Mouse (Mus musculus) duodenum, adult 2 months (tissue): ENCODE data around the gene Epha3. TPM values are rescaled to one million over a fixed set of nuclear protein-coding genes. Genes with fewer than 3 reads are reported as not detected.

Experiments
- polyA plus RNA-seq: library from polyadenylated mRNA; depleted of rRNA; stranded (reverse); fragments of >200 nt; gene quantifications from 2 replicates; pipeline ENCODE4 v1.2.3, GENCODE M21; 2012; ENCODE audit warnings: low replicate concordance; rRNA removed

Epha3 gene
- 0.07 and 0.20 TPM in 2 replicates for polyA plus RNA-seq

DNA sequence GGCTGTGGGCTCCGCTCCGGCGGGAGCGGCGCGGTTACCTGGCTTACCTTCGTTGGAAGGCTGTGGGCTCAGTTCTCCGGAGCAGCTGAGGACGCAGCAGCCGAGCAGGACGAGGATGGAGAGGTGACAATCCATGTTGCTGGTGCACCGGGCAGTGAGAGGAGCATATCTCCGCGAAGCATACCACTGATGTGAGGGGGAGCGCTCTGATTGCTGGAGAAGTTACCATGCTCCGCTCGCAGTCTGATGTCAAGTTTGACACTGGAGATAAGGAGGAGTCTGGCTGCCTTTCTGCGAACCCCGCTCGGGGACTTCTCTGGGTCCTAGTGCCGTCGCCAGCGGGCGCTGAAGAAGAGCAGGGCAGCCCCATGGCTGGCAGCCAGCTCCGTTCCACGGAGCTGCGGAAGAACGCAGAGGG is at the start of gene Epha3:
Epha3 (minus strand) TSS at position 263 of the 418 bp plus-strand sequence.

